Mouse (Mus musculus) limb, embryonic 12.5 days (tissue): ENCODE data around the gene Snrnp35. TPM values are rescaled to one million over a fixed set of nuclear protein-coding genes. Genes with fewer than 3 reads are reported as not detected.
"Not testable (repeated sequence)": the region's sequence is repeated elsewhere in the genome, so short reads cannot be mapped to it uniquely, and the experiment has no call there.

Experiments used
- ATAC-seq: fragments of 200-750 bp; cut with Nextera tagmentation; 2 replicates; pipeline ENCODE4 v1.8.0; 2017; ENCODE audit warnings: low read depth, moderate TSS enrichment; ENCODE audit not compliant: insufficient number of reproducible peaks, insufficient read depth, low FRiP score, low TSS enrichment
- H3K27ac ChIP-seq: fragments of 300-500 bp; sonication (generic); 2 replicates; pipeline ENCODE4 v1.5.1; 2016; ENCODE audit warnings: mild to moderate bottlenecking, moderate library complexity
- H3K27me3 ChIP-seq: fragments of 300-500 bp; sonication (generic); 2 replicates; pipeline ENCODE4 v1.6.1; 2016; ENCODE audit warnings: mild to moderate bottlenecking, moderate library complexity
- H3K36me3 ChIP-seq: fragments of 300-500 bp; sonication (generic); 2 replicates; pipeline ENCODE4 v1.6.1; 2016; ENCODE audit warnings: mild to moderate bottlenecking, moderate library complexity
- H3K4me1 ChIP-seq: fragments of 300-500 bp; sonication (generic); replicated peaks from 2 replicates; pipeline ENCODE4 v1.6.1; 2016
- H3K4me2 ChIP-seq: fragments of 300-500 bp; sonication (generic); 2 replicates; pipeline ENCODE4 v1.6.1; 2016; ENCODE audit warnings: mild to moderate bottlenecking, moderate library complexity
- H3K4me3 ChIP-seq: fragments of 300-500 bp; sonication (generic); replicated peaks from 2 replicates; pipeline ENCODE4 v1.5.1; 2016; ENCODE audit warnings: mild to moderate bottlenecking
- H3K9ac ChIP-seq: fragments of 300-500 bp; sonication (generic); replicated peaks from 2 replicates; pipeline ENCODE4 v1.6.1; 2016; ENCODE audit warnings: mild to moderate bottlenecking, moderate library complexity
- H3K9me3 ChIP-seq: fragments of 300-500 bp; sonication (generic); 2 replicates; pipeline ENCODE4 v1.6.1; 2016; ENCODE audit warnings: mild to moderate bottlenecking, moderate library complexity
- WGBS: fragments of 180-500 bp; shearing (Covaris S2); methylation state at CpG from one replicate; pipeline ENCODE4 v1.1.7; 2016; 5-methylcytosine and 5-hydroxymethylcytosine counted together
- polyA plus RNA-seq: library from polyadenylated mRNA; unstranded; fragments of >200 nt; fragmentation: Nextera tagmentation; extraction: Ambion mirVana; gene quantifications from 2 replicates; pipeline ENCODE4 v1.2.1, GENCODE M21; 2016

Gene Snrnp35
- polyA plus RNA-seq, 1 experiment from 2014 or later: 27.0 TPM

DNA sequence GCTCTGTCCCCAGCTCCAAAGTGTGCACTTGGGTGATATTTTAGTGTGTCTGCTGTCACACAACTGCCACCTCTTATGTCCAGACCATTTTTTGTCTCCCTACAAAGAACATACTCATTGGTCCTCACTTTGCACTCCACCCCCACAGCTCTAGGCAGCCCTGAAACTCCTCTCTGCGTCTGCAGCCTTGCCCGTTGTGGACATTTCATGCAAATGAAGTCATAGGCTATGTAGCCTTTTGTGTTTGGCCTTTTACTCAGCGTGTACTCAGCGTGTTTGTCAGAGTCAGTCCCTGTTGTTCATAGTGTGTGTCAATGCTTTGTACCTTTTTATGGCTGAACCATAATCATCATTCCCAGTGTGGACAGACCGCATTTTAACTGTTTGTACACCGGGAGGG, 33.4 kb upstream of the Snrnp35 start:
- Histone ChIP-seq H3K4me3 (no peak overlapping the region), H3K9ac (0 out of 2 replicates have a peak overlapping the region, but pooled peaks have one; percentile 9), H3K9me3 (no peaks in the 10 kb centered on the region), H3K27ac (peak overlapping the region; percentile 37; the same call in 1 of the 2 replicates), H3K36me3 (peaks cover 75% of the 10 kb centered on the region), H3K27me3 (no peaks in the 10 kb centered on the region), H3K4me1 (peaks cover 32% of the 10 kb centered on the region), H3K4me2 (no peak overlapping the region)
- WGBS: 75% methylated on average over 6 of the region's 6 CpGs
- no peak for ATAC-seq

DNA sequence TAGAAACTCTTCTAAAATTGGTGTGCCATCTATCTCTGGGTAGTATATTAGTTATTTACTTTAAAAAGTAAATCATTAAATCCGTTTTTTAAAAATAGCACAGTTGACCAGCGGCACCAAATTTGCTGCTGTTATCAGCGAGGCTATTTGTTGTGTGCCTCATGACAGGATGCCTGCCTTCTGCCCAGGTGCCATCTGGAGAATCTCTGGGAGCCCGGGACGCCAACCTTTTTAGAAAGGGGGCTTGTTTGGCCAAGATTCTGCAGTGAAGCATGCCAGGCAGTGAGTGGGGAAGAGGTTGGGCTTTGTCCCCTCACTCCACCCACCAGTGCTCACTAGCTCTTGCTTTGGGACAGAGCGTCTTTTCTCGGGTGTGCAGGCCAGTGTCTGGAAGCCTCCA, 32.9 kb upstream of the Snrnp35 start:
- Histone ChIP-seq H3K4me1 (peaks cover 27% of the 10 kb centered on the region), H3K9ac (no peak overlapping the region), H3K4me2 (no peak overlapping the region), H3K36me3 (peaks cover 81% of the 10 kb centered on the region), H3K4me3 (no peak overlapping the region), H3K27ac (no peak overlapping the region), H3K9me3 (no peaks in the 10 kb centered on the region), H3K27me3 (no peaks in the 10 kb centered on the region)
- 92% methylated on average over 7 of the region's 7 CpGs for WGBS
- no peak for ATAC-seq

DNA sequence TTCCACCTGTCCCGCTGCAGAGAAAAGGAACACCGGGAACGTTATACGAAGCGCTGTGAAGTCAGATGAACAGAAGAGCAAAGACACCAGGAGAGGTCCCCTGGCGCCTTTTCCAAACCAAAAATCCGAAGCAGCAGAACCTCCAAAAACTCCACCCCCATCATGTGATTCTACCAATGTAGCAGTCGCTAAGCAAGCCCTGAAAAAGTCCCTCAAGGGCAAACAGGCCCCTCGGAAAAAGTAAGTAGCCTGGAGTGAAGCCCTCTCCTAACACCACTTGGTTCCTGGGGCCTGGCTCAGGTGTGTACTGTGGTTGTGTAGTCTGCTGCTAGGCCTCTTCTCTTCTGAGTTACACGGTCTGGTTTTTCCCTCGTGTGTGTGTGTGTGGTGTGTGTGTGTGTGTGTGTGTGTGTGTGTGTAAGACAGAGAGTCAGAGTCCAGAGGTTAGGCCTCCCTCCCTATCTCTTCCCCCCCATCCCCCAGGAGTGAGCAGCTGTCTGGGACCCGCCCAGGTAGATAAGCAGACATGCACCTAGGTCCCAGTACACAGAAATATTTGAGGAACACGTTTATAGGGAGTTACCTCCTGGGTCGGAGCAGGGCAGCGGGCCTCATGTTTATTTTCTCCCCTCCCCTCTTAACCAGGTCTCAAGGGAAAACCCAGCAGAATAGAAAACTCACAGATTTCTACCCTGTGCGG, 32.1 kb upstream of the Snrnp35 start:
- Histone ChIP-seq H3K27ac (no peak overlapping the region), H3K27me3 (no peaks in the 10 kb centered on the region), H3K4me2 (no peak overlapping the region), H3K36me3 (peaks cover 88% of the 10 kb centered on the region), H3K9me3 (no peaks in the 10 kb centered on the region), H3K9ac (no peak overlapping the region), H3K4me1 (peaks cover 27% of the 10 kb centered on the region), H3K4me3 (no peak overlapping the region)
- 87% methylated on average over 16 of the region's 16 CpGs for WGBS
- ATAC-seq: no peak

DNA sequence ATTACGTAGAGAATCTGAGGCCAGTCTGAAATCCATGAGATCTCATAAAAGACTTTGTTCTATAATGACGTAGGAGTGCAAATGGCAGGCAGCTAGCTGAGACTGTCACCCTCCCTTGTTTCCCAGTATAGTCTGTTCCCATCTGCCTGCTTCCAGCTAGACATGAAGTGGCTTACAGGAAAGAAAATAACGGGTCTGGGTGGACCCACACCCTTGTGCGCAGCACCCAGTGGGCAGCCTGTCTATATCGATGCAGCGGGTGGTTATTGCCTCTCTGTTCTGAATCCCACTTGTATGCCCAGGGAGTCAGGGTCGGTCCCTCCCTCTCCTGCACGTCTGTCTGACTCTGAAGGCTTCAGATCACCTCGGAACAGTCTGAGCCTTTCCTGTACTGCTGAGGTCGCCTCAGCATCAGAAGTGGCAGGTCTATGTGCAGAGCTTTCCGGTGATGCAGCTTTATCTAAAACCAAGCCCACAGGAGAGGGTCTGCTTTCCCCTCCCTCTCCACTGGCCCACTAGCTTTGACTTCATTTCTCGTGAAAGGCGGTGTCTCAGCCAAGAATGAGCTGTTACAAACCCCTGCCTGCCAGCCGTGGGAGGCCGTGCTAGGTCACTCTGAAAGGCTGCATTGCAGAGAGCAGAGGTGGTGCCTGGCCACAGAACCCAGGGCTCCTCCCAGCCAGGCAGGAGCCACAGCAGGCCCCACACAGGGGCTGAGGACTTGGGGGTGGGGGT, 30.3 kb upstream of the Snrnp35 start:
- ATAC-seq: no peak
- no peak overlapping the region for H3K4me2 ChIP-seq
- peaks cover 98% of the 10 kb centered on the region for H3K36me3 ChIP-seq
- no peak overlapping the region for H3K4me3 ChIP-seq
- WGBS: 84% methylated on average over 15 of the region's 15 CpGs
- no peaks in the 10 kb centered on the region for H3K9me3 ChIP-seq
- H3K4me1 ChIP-seq: 0 out of 2 replicates have a peak, but pooled peaks cover 13% of the 10 kb centered on the region
- no peaks in the 10 kb centered on the region for H3K27me3 ChIP-seq
- no peak overlapping the region; the same call in 1 of the 2 replicates for H3K9ac ChIP-seq
- no peak overlapping the region for H3K27ac ChIP-seq

DNA sequence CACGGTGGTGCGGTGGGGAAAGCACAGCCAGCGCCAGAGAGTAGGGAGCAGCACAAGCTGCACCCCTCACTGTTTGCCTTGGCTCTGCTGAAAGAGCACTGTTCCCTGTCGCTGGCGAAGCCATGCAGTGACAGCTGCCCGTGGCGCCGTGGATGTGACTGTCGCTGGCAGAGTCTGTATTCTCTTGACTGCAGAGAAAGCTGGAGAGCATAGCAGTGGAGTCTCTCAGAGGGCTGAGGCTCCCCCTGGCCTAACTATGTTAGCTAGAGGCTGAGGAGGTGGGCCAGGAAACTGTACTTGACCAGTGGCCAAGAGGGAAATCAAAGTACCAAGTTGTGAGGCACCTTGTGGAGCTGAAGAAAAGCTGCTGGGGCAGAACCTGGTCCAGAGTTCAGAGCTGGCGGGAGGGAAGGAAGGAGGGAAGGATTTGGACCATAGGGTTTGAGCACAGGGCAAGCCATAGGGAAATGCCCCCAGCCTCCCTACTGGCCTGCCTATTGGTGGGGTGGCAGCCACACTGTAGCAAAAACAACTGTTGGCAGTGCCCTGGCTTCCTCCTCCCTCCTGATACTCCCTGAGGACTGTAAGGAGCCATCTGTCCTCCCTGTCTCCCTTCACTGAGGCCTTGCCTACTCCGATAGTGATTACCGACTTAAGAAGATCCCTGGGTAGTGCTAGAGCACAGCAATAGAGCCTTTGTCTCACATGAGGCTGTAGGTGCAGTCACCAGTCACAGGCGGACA, 29.4 kb upstream of the Snrnp35 start:
- 0 out of 2 replicates have a peak, but pooled peaks cover 10% of the 10 kb centered on the region for H3K4me1 ChIP-seq
- H3K36me3 ChIP-seq: peaks cover 98% of the 10 kb centered on the region
- no peak overlapping the region for H3K27ac ChIP-seq
- no peaks in the 10 kb centered on the region for H3K27me3 ChIP-seq
- no peak overlapping the region; the same call in 1 of the 2 replicates for H3K4me3 ChIP-seq
- H3K9me3 ChIP-seq: no peaks in the 10 kb centered on the region
- H3K4me2 ChIP-seq: no peak overlapping the region
- no peak overlapping the region; the same call in 1 of the 2 replicates for H3K9ac ChIP-seq
- no peak for ATAC-seq
- whole genome bisulfite sequencing: 94% methylated on average over 13 of the region's 13 CpGs

DNA sequence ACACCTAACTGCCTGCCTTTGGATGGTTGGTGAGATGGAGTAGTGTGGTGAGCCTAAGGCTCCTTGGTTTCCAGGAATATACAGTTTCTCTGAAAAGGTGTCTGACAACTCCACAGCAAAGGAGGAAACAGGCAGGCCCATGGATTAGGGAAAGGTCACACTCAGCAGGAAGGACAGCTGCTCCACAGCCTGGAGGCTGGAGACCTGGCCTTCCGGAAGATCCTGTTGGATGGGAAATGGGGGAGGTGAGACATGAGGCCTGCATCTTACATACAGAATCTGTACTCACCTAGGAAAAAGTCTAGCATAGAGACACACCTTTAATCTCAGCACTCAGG, 28.9 kb upstream of the Snrnp35 start:
- Histone ChIP-seq H3K9me3 (no peaks in the 10 kb centered on the region), H3K4me1 (0 out of 2 replicates have a peak, but pooled peaks cover 7% of the 10 kb centered on the region), H3K27me3 (no peaks in the 10 kb centered on the region), H3K36me3 (peaks cover 98% of the 10 kb centered on the region), H3K9ac (no peak overlapping the region), H3K4me2 (no peak overlapping the region), H3K4me3 (no peak overlapping the region; the same call in 1 of the 2 replicates), H3K27ac (no peak overlapping the region)
- 92% methylated on average over 1 of the region's 1 CpGs for WGBS
- ATAC-seq: no peak

DNA sequence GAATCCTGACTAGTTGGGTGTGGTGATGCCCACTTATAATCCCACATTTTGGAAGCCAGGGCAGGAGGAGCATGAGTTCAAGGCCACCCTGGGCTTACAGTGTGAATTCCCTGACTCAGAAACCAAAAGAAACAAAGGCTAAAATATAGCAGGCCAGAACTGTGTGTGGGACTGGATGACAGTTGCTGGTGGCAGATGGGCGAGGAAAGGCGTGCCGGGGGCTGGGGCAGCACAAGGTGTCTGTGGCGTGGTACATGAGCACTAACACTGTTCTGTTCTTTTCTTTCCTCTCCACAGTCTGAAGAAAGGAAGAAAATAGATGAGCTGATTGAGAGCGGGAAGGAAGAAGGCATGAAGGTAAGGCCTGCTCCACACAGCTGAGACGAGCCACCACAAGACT, 26.2 kb upstream of the Snrnp35 start:
- peaks cover 98% of the 10 kb centered on the region for H3K36me3 ChIP-seq
- no peak overlapping the region for H3K9ac ChIP-seq
- ATAC-seq: no peak
- H3K27ac ChIP-seq: no peak overlapping the region
- no peak overlapping the region for H3K4me2 ChIP-seq
- 97% methylated on average over 6 of the region's 6 CpGs for WGBS
- no peaks in the 10 kb centered on the region for H3K4me1 ChIP-seq
- H3K4me3 ChIP-seq: no peak overlapping the region
- no peaks in the 10 kb centered on the region for H3K27me3 ChIP-seq
- H3K9me3 ChIP-seq: no peaks in the 10 kb centered on the region

DNA sequence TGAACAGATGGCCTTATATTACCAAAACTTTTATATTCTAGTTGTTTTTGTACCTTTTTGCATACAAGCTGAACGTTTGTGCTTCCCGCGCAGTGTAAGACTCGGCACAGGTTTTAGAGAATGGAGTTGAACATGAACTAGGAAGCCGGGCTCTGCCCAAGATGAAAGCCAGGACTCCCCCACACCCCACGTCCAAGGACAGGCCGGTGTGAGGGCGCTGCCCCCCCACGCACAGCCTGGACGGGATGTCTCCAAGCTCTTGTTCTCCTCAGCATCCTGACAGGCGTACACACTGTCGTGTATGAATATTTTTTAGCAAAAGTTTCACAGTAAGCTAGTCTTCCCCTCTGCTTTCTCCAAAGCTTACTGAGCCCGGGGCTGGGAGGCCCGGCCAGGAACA, 22.0 kb upstream of the Snrnp35 start:
- WGBS: 93% methylated on average over 14 of the region's 14 CpGs
- ATAC-seq, H3K9me3 ChIP-seq, H3K9ac ChIP-seq, H3K27ac ChIP-seq, H3K4me3 ChIP-seq, H3K4me2 ChIP-seq, H3K27me3 ChIP-seq, H3K4me1 ChIP-seq: not testable (repeated sequence)
- peaks cover 89% of the 10 kb centered on the region for H3K36me3 ChIP-seq

DNA sequence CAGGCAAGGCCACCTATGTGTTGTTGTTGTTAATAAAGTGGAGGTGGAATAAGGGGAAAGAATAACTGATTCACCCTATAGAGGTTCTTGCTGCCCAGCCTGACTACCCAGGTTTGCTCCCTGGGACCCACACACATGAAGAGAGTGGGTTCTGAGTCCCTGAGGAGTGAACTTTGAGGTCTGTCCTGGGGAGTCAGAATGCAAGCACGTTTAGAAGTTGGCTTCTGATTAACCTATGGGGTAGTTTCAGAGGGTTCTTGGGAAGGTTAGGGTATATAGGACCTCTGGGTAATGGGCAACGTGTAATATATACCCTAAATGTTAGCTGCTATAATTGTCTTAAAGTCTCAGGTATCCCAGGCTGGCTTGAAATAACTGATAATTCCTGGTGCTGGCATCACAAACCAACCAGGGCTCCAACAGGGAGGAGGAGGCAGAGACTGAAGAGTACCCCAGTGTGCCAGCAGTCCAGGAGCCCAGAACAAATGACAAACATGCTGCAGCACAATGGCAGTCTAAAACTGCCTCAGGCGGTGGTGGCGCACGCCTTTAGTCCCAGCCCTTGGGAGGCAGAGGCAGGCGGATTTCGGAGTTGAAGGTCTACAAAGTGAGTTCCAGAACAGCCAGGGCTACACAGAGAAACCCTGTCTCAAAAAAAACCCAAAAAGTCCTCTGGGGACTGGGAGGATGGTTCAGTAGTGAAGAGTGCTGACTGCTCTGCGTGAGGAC, 20.5 kb upstream of the Snrnp35 start:
- peaks cover 88% of the 10 kb centered on the region for H3K36me3 ChIP-seq
- H3K4me2 ChIP-seq: no peak overlapping the region
- no peak overlapping the region for H3K4me3 ChIP-seq
- no peak for ATAC-seq
- 91% methylated on average over 8 of the region's 8 CpGs for WGBS
- H3K27me3 ChIP-seq: no peaks in the 10 kb centered on the region
- no peaks in the 10 kb centered on the region for H3K4me1 ChIP-seq
- no peak overlapping the region for H3K27ac ChIP-seq
- no peaks in the 10 kb centered on the region for H3K9me3 ChIP-seq
- no peak overlapping the region for H3K9ac ChIP-seq

DNA sequence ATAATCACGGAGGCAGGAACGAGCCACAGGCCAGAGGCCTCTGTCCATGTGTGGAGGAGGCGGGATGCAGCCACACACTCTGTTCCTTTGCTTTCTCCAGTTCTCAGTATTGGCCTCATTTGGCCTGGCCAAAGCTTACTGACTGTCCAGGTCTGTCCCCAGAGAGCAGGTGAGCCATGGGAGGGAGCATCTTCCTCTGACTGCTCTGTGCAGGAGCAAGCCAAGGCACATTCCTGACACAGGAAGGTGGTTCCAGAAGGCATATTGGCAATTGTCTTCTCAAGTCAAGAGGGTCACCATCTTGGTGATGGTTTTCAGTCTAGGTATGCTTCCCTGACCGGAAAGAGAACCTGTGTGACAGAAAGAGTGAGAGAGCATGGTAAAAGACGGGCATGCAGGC, 19.5 kb upstream of the Snrnp35 start:
- peaks cover 88% of the 10 kb centered on the region for H3K36me3 ChIP-seq

DNA sequence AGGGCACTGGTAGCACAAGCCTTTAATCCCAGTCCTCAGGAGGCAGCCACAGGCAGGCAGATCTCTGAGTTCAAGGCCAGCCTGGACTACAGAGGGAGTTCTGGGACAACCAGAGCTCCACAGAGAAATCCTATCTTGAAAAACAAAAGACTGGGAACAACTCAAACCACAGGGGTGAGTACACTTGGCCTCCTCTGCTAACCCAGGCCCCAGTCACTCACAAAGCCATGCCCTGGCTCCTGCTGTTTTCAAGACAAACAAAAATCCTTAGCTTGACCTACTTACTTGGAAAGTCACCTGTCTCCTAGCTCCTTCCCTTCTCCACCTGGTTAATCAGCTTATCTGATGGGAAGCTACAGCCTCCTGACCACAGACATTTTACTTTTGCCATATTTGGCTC, 18.0 kb upstream of the Snrnp35 start:
- H3K4me2 ChIP-seq: no peak overlapping the region
- H3K36me3 ChIP-seq: peaks cover 87% of the 10 kb centered on the region
- no peaks in the 10 kb centered on the region for H3K27me3 ChIP-seq
- no peak for ATAC-seq
- H3K9me3 ChIP-seq: no peaks in the 10 kb centered on the region
- no peak overlapping the region for H3K27ac ChIP-seq
- H3K4me3 ChIP-seq: no peak overlapping the region
- H3K4me1 ChIP-seq: no peaks in the 10 kb centered on the region
- H3K9ac ChIP-seq: no peak overlapping the region

More for the DNA sequence above, 19.5 kb upstream of the Snrnp35 start:
- Histone ChIP-seq H3K4me2 (no peak overlapping the region), H3K4me3 (no peak overlapping the region), H3K9me3 (no peaks in the 10 kb centered on the region), H3K9ac (no peak overlapping the region), H3K27me3 (no peaks in the 10 kb centered on the region), H3K4me1 (no peaks in the 10 kb centered on the region), H3K27ac (no peak overlapping the region)
- ATAC-seq: no peak
- 85% methylated on average over 5 of the region's 5 CpGs for WGBS
